Mouse (Mus musculus): ENCODE measurements around the gene Amn1. TPM values are rescaled to one million over a fixed set of nuclear protein-coding genes. Genes with fewer than 3 reads are reported as not detected.
"Not testable (repeated sequence)": the region's sequence is repeated elsewhere in the genome, so short reads cannot be mapped to it uniquely, and the experiment has no call there.

The Amn1 gene
- polyA plus RNA-seq (2021), result 21.9 TPM

DNA sequence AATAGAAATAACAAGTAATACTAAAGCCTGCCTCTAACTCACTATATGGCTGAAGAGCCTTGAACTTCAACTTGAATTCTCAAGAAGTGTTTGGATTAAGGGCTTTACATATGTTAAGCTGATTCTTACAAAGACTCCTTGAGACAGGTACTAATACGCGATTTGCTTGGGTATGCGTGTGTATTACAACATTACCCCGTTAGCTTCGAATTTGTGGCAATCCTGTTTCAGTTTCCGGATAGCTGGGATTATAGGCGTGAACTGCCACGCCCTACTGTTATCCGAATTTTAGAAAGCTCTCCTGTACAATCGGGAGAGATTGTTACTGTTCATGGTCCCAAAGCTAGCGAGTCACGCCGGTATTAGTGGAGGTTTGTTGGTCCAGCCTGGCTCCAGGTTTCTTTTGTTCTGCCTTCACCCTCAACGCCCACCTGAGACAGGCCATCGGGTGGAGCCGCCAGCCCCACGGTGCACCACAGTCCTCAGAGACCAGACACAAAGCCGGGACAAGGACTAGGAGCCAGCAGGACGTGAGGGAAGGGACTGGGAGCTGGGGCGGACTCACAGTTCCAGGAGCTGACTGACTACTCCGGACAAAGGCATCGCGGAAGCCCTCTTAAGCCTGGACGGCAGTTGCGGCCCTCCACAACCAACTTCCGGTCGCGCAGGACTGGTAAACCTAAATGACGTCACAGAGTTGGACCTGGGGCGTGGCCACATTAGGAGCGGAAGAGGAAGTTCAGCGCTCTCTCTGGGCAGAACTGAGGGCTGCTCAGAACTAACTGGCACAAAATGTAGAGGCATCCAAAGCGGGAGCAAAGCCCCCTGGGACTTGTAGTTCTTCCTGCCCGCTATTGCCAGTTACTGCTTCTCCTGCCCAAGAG is at the start of gene Amn1:
Gene Amn1 (minus strand): TSS at position 672 of the 884 bp plus-strand sequence.
- no peaks in the 10 kb centered on the region for H3K27me3 ChIP-seq
- POLR2A ChIA-PET, result interaction anchor here (1.0 to 1.7 kb wide), 4 partner anchors 10 to 123 kb away, joined by 3 to 5 read pairs (median 3); partner anchors contain the start of gene Resf1
- DNase-seq (ENCODE audit: low read depth, low spot score), result peak; percentile 72
- CTCF ChIA-PET, result interaction anchor here (1.1 to 1.9 kb wide), 2 partner anchors 9 to 186 kb away, joined by 4 to 5 read pairs; no protein-coding TSS in a partner anchor
- peak; percentile 98 for ATAC-seq
- TF ChIP-seq CTCF (IDR thresholded peaks at IDR 0.05), result no peak
- in situ Hi-C loops (cut with MboI; ENCODE audit: low pct_unique_long_range_greater_than_20kb), result no loop called here

DNA sequence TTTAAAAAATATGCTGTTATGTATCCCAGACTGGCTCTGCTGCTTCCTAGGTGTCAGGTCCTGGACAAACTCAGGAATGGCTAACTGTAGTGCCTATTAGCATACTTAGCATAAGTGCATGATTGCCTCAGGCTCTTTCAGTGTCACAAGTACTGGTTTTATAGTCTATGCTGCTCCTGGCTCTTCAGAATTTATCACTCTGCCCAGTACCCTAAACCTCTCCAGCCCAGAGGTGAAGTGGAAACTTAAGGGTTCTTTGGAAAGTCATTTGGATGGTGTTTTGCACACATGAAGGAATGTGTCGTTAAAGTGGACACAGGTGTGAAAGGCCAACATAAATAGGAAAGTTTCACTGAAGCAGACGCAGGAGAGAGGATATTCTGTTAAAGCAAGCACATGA is 48.3 kb upstream of the Amn1 start:
- in situ Hi-C loops (cut with MboI; ENCODE audit: low pct_unique_long_range_greater_than_20kb), result no loop called here
- POLR2A ChIA-PET, result no interaction called here
- H3K27me3 ChIP-seq, result no peaks in the 10 kb centered on the region
- CTCF ChIA-PET, result no interaction called here
- no peak for TF ChIP-seq CTCF (IDR thresholded peaks at IDR 0.05)
- no peak for DNase-seq (ENCODE audit: low read depth, low spot score)
- ATAC-seq, result no peak

DNA sequence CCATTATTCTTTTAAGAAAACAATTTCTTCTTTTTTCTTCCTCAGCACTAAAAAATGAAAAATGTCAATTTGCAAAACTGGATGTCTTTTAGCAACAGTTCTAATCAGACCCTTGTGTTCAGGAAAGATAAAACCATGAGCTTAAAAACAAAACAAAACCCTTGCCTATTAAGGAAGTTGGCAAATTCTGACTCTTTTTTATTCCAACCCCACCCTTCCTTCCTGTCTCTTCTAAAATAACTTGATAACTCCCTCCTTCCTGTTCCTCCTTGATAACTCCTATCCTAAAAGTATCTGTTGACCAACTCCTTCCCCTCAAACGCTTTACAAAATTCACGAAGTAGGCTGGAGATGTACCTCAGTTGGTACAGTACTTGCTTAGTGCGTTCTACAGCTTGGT is 45.4 kb upstream of the Amn1 start:
- TF ChIP-seq CTCF (IDR thresholded peaks at IDR 0.05), result no peak
- ChIA-PET CTCF (interaction anchor here (1.6 kb wide), 1 partner anchor 10 kb away, joined by 4 read pairs; no protein-coding TSS in a partner anchor), POLR2A (no interaction called here)
- in situ Hi-C loops (cut with MboI; ENCODE audit: low pct_unique_long_range_greater_than_20kb), result no loop called here
- H3K27me3 ChIP-seq, result no peaks in the 10 kb centered on the region
- no peak for DNase-seq (ENCODE audit: low read depth, low spot score)
- no peak for ATAC-seq

DNA sequence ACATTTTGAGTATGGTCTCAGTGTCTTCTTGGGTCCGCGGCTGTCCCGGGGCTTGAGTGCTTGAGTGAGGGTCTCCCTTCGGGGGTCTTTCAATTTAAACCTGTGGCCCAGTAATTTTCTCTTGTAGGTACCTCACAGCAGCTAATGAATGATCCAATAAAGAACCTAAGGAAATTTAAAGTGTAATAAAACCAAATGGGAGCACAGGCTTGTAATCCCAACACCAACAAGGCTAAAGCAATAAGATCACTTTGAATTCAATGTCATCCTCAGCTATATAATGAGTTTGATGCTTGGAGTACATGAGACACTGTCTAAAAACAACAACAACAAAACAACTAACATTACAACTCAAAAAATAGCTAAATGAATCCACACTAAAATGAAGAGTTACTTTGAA is 36.2 kb upstream of the Amn1 start:
- in situ Hi-C loops (cut with MboI; ENCODE audit: low pct_unique_long_range_greater_than_20kb), result no loop called here
- TF ChIP-seq CTCF (IDR thresholded peaks at IDR 0.05), result no peak
- H3K27me3 ChIP-seq, result no peaks in the 10 kb centered on the region
- ATAC-seq (no peak), DNase-seq (ENCODE audit: low read depth, low spot score) (no peak)
- ChIA-PET POLR2A (no interaction called here), CTCF (interaction anchor here (1.0 kb wide), 1 partner anchor 22 kb away, joined by 3 read pairs; no protein-coding TSS in a partner anchor)

DNA sequence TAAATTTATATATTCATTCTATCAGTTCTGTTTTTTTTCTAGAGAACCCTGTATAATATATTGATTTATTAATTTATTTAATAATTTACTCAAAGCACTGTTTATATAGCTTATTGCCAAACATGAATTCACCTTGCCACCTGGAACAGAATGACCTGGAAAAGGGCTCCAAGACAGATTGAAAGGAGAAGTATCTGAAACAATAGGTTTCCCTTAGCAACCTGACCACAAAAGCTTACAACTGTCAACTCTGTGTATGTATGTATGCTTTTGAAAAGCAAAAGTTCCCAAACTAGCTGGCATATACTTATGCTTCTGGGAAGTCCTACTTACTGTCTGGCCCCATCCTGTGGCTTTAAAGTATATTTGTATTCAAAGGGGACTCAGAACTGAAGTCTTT is 32.8 kb upstream of the Amn1 start:
- no peak for DNase-seq (ENCODE audit: low read depth, low spot score)
- in situ Hi-C loops (cut with MboI; ENCODE audit: low pct_unique_long_range_greater_than_20kb), result no loop called here
- H3K27me3 ChIP-seq, result no peaks in the 10 kb centered on the region
- ChIA-PET CTCF (interaction anchor here (1.0 to 1.2 kb wide), 3 partner anchors 8 to 17 kb away, joined by 3 to 4 read pairs (median 4); no protein-coding TSS in a partner anchor), POLR2A (no interaction called here)
- no peak for ATAC-seq
- TF ChIP-seq CTCF (IDR thresholded peaks at IDR 0.05), result no peak

DNA sequence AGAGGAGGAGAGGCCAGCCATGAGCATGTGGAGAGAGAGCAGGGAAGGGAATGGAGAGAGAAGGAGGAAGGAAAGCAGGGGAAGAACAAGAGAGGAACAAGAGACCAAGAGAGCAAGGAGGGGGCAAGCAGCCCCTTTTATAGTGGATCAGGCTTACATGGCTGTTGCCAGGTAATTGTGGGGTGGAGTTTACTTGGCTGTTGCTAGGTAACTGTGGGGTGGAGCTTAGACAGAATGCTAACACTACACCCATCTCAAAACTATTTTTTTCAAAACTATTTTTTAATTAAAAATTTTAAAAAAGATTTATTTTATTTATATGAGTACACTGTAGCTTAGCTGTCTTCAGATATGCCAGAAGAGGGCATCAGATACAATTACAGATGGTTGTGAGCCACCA is 10.1 kb upstream of the Amn1 start:
- DNase-seq (ENCODE audit: low read depth, low spot score) (no peak), ATAC-seq (no peak)
- ChIA-PET POLR2A (no interaction called here), CTCF (no interaction called here)
- in situ Hi-C loops (cut with MboI; ENCODE audit: low pct_unique_long_range_greater_than_20kb), result no loop called here
- H3K27me3 ChIP-seq, result no peaks in the 10 kb centered on the region
- TF ChIP-seq CTCF (IDR thresholded peaks at IDR 0.05), result no peak

DNA sequence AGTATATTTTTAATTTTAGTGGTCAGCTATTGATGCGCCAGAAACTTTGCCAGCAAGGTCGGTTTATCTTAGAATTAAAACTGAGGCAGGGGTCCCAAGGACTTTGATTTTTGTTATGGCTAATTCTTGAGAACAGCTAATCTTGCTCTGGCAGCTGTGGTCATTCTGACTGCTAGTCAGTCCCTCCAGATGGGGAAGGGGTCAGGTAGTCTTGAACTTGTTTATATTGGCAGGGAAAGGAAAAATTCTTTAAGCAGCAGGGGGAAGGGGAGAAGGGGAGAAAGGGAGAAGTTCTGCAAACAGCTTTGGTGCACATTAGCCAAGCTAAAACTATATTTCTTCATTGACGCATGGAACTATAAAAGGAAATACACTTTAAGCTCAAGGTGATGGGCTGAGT is 8.6 kb upstream of the Amn1 start:
- in situ Hi-C loops (cut with MboI; ENCODE audit: low pct_unique_long_range_greater_than_20kb), result no loop called here
- ChIA-PET CTCF (no interaction called here), POLR2A (no interaction called here)
- DNase-seq (ENCODE audit: low read depth, low spot score) (no peak), ATAC-seq (no peak)
- no peak for TF ChIP-seq CTCF (IDR thresholded peaks at IDR 0.05)
- no peaks in the 10 kb centered on the region for H3K27me3 ChIP-seq

DNA sequence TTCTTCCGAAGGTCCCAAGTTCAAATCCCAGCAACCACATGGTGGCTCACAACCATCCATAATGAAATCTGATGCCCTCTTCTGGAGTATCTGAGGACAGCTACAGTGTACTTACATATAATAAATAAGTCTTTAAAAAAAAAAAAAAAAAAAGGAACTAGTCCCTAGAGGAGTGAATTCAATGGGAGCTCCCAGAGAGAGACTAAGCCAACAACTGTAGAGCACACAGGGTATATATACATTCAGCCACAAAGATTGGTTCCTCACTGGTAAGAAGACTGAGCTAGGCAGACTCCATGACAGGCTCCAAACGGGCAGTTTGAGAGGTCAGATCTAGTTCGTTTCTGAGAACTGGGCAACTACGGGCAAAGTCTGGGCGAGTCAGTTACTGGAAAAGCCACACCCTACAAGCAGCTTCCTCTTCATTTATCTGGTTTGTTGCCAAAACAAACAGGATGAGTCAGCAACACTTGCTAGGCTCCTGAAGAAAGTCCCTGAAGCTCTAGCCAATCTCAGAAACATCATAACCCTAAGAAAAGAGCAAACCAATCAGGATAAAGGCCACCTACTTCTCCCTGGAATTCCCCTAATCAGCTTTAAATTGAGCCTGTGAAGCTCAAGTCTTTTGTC is 4.9 kb upstream of the Amn1 start:
- ChIA-PET POLR2A (interaction anchor here (1.6 kb wide), 1 partner anchor 116 kb away, joined by 3 read pairs; the partner anchor contains the start of gene Resf1), CTCF (interaction anchor here (0.9 kb wide), 1 partner anchor 182 kb away, joined by 3 read pairs; no protein-coding TSS in a partner anchor)
- peak; percentile 60 for ATAC-seq
- DNase-seq (ENCODE audit: low read depth, low spot score), result peak; percentile 60
- TF ChIP-seq CTCF (IDR thresholded peaks at IDR 0.05), result peak; percentile 12
- H3K27me3 ChIP-seq, result no peaks in the 10 kb centered on the region
- in situ Hi-C loops (cut with MboI; ENCODE audit: low pct_unique_long_range_greater_than_20kb), result no loop called here

DNA sequence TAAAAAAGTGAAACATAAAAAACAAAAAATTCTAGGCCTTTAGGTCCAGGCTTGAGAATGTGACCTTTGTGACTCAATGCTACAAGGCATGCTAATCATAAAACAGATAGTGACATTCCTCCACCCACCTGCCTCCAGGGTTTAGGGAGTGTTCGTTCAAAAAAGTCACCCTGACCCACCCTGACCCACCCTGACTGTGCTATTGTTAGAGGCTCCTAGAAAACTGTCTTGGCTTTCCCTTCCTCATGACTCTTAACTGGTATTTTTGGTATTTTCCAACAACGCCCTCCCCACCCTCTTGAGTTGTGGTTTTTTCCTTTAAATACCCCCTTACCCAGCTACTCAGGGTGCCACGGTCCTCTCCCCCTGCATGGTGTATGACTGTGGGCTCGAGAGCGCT is 3.4 kb upstream of the Amn1 start:
- in situ Hi-C loops (cut with MboI; ENCODE audit: low pct_unique_long_range_greater_than_20kb); CTCF ChIA-PET; ATAC-seq; DNase-seq (ENCODE audit: low read depth, low spot score); POLR2A ChIA-PET; H3K27me3 ChIP-seq: not testable (repeated sequence)

DNA sequence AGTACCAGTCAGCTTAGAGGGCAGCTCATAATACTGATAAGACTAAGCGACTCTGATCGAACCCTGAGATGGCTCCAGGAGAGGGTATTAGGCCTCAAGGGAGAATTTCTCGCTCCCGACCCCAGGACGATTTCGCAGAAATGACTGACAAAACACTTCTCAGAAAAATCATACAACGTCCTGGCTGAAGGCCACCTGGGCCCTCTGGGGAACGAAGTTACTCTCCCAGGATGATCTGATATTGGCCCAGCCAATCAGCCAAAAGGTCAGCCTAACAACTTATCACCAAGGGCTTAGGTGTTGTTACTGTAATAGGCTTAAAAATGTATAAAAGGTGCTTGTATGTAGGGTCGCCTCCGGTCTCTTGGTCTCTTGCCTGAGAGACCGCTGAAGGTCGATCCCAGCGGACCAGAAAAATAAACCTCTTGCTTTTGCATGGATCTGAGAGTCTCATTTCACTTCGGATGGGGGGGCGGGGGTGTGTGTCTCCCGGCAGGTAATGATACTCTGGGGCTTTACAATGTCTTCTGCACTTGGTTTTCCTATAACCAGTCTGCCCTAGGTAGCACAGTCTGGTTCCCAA is 919 bp upstream of the Amn1 start:
- in situ Hi-C loops (cut with MboI; ENCODE audit: low pct_unique_long_range_greater_than_20kb), result no loop called here
- no peak for TF ChIP-seq CTCF (IDR thresholded peaks at IDR 0.05)
- no peaks in the 10 kb centered on the region for H3K27me3 ChIP-seq
- ChIA-PET POLR2A (interaction anchor here (1.1 to 1.7 kb wide), 2 partner anchors 11 to 120 kb away, joined by 3 to 5 read pairs; partner anchors contain the start of gene Resf1), CTCF (no interaction called here)
- no peak for DNase-seq (ENCODE audit: low read depth, low spot score)
- no peak for ATAC-seq

Data from Patski (cell line).